Mouse (Mus musculus) kidney, postnatal 0 days (tissue): ENCODE measurements around the gene Cdkn1b. TPM values are rescaled to one million over a fixed set of nuclear protein-coding genes. Genes with fewer than 3 reads are reported as not detected.

Experiments used
- ATAC-seq: fragments of 200-750 bp; cut with Nextera tagmentation; replicated peaks from 2 replicates; pipeline ENCODE4 v1.8.0; 2017; ENCODE audit warnings: low read depth, moderate number of reproducible peaks, moderate TSS enrichment, moderate library complexity; ENCODE audit not compliant: low FRiP score
- DNase-seq: peaks from one replicate; pipeline ENCODE4 v3.0.0-alpha.2; 2016; ENCODE audit warnings: low spot score
- H3K27ac ChIP-seq: fragments of 300-500 bp; sonication (generic); 2 replicates; pipeline ENCODE4 v1.5.1; 2014; ENCODE audit warnings: mild to moderate bottlenecking
- H3K27me3 ChIP-seq: fragments of 300-500 bp; sonication (generic); 2 replicates; pipeline ENCODE4 v1.6.1; 2014; ENCODE audit warnings: low read length, mixed read lengths; ENCODE audit not compliant: insufficient read depth
- H3K36me3 ChIP-seq: fragments of 300-500 bp; sonication (generic); 2 replicates; pipeline ENCODE4 v1.6.1; 2014; ENCODE audit warnings: low read length, mixed read lengths; ENCODE audit not compliant: insufficient read depth
- H3K4me1 ChIP-seq: fragments of 300-500 bp; sonication (generic); replicated peaks from 2 replicates; pipeline ENCODE4 v1.6.1; 2014; ENCODE audit warnings: antibody characterized with exemption, low read length, mixed read lengths; ENCODE audit not compliant: insufficient read depth
- H3K4me2 ChIP-seq: fragments of 300-500 bp; sonication (generic); 2 replicates; pipeline ENCODE4 v1.6.1; 2014; ENCODE audit warnings: mild to moderate bottlenecking, low read length, moderate library complexity, mixed read lengths
- H3K4me3 ChIP-seq: fragments of 300-500 bp; sonication (generic); replicated peaks from 2 replicates; pipeline ENCODE4 v1.5.1; 2014; ENCODE audit warnings: low read depth, low read length
- H3K9ac ChIP-seq: fragments of 300-500 bp; sonication (generic); 2 replicates; pipeline ENCODE4 v1.6.1; 2014; ENCODE audit warnings: low read depth, low read length
- H3K9me3 ChIP-seq: fragments of 300-500 bp; sonication (generic); replicated peaks from 2 replicates; pipeline ENCODE4 v1.6.1; 2016; ENCODE audit warnings: low read length, inconsistent platforms, mixed read lengths
- CTCF ChIP-seq: IDR thresholded peaks from 2 replicates; pipeline ENCODE4 v1.5.1; 2016; ENCODE audit warnings: antibody characterized with exemption, low read depth, mild to moderate bottlenecking, moderate library complexity
- WGBS: fragments of 180-500 bp; shearing (Covaris S2); extraction: QIAGEN DNeasy Blood & Tissue Kit; methylation state at CpG from one replicate; pipeline ENCODE4 v1.1.7; 2014; 5-methylcytosine and 5-hydroxymethylcytosine counted together
- polyA plus RNA-seq: library from polyadenylated mRNA; unstranded; fragments of >200 nt; fragmentation: Nextera tagmentation; extraction: Ambion mirVana; gene quantifications from 2 replicates; pipeline ENCODE4 v1.2.1, GENCODE M21; 2015

Gene Cdkn1b
- polyA plus RNA-seq, 1 experiment from 2014 or later = 25.1 TPM

- no peaks in the 10 kb centered on the region for H3K27me3 ChIP-seq
- H3K4me1 ChIP-seq = peaks cover 11% of the 10 kb centered on the region; the same call in 1 of the 2 replicates
- no peaks in the 10 kb centered on the region for H3K9me3 ChIP-seq
- peak overlapping the region; percentile 62 for H3K4me3 ChIP-seq
- TF ChIP-seq CTCF = no peak
- peak overlapping the region; percentile 87 for H3K9ac ChIP-seq
- 0 out of 2 replicates have a peak, but pooled peaks cover 3% of the 10 kb centered on the region for H3K36me3 ChIP-seq
- H3K4me2 ChIP-seq = peak overlapping the region; percentile 88
- DNase-seq (peak; percentile 78), ATAC-seq (peak; percentile 34)
- H3K27ac ChIP-seq = peak overlapping the region; percentile 98
- WGBS = under 1% methylated on average over 62 of the region's 63 CpGs
Observed at GRCm38 (mm10) chr6:134926803-134927594, 6.8 kb downstream of the Cdkn1b start.

- peak overlapping the region; percentile 62 for H3K4me3 ChIP-seq
- ATAC-seq (no peak), DNase-seq (peak; percentile 30)
- H3K9me3 ChIP-seq = no peaks in the 10 kb centered on the region
- H3K4me2 ChIP-seq = peak overlapping the region; percentile 88
- 0 out of 2 replicates have a peak, but pooled peaks cover 3% of the 10 kb centered on the region for H3K36me3 ChIP-seq
- 2% methylated on average over 13 of the region's 13 CpGs for WGBS
- TF ChIP-seq CTCF = no peak
- peak overlapping the region; percentile 87 for H3K9ac ChIP-seq
- no peaks in the 10 kb centered on the region for H3K27me3 ChIP-seq
- peaks cover 6% of the 10 kb centered on the region; the same call in 1 of the 2 replicates for H3K4me1 ChIP-seq
- peak overlapping the region; percentile 98 for H3K27ac ChIP-seq
Observed at GRCm38 (mm10) chr6:134927595-134928095, 7.4 kb downstream of the Cdkn1b start.

- 0 out of 2 replicates have a peak, but pooled peaks cover 3% of the 10 kb centered on the region for H3K36me3 ChIP-seq
- DNase-seq (peak; percentile 97), ATAC-seq (peak; percentile 94)
- H3K4me2 ChIP-seq = peak overlapping the region; percentile 88
- no peaks in the 10 kb centered on the region for H3K9me3 ChIP-seq
- no peaks in the 10 kb centered on the region for H3K27me3 ChIP-seq
- H3K4me1 ChIP-seq = peaks cover 10% of the 10 kb centered on the region; the same call in 1 of the 2 replicates
- H3K9ac ChIP-seq = peak overlapping the region; percentile 87
- peak overlapping the region; percentile 62 for H3K4me3 ChIP-seq
- TF ChIP-seq CTCF = no peak
- H3K27ac ChIP-seq = peak overlapping the region; percentile 98
- WGBS = under 1% methylated on average over 63 of the region's 63 CpGs
Observed at GRCm38 (mm10) chr6:134928096-134928888, 8.1 kb downstream of the Cdkn1b start.

- no peaks in the 10 kb centered on the region for H3K27me3 ChIP-seq
- peak overlapping the region; percentile 98 for H3K27ac ChIP-seq
- H3K4me1 ChIP-seq = peaks cover 10% of the 10 kb centered on the region; the same call in 1 of the 2 replicates
- 2% methylated on average over 15 of the region's 15 CpGs for WGBS
- peak; percentile 34; the same call in 1 of the 2 replicates for ATAC-seq
- 0 out of 2 replicates have a peak, but pooled peaks cover under 1% of the 10 kb centered on the region for H3K36me3 ChIP-seq
- peak overlapping the region; percentile 62 for H3K4me3 ChIP-seq
- peak overlapping the region; percentile 87 for H3K9ac ChIP-seq
- no peak for DNase-seq
- H3K9me3 ChIP-seq = no peaks in the 10 kb centered on the region
- no peak for TF ChIP-seq CTCF
- peak overlapping the region; percentile 88 for H3K4me2 ChIP-seq
Observed at GRCm38 (mm10) chr6:134928889-134929310, 8.7 kb downstream of the Cdkn1b start.

DNA sequence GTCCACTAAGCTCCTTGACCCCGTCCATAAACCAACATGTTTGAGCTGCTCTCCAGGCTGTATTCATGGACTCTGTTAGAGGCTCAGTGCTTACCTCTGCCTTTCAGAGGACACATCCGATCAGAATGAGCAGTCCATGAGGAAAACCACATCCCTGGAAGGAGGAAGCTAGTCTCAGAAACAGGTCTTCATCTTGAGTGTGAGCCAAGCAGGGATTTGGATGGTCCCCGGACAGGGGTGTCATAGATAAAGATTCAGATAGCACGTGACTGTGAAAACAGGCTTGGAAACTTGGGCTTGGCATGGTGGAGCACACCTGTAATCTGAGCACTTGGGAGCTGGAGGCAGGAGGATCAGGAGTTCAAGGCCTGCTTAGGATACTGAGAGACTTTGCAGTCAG lies 9.7 kb downstream of the Cdkn1b start:
- no peaks in the 10 kb centered on the region for H3K9me3 ChIP-seq
- H3K4me2 ChIP-seq = peak overlapping the region; percentile 88
- H3K9ac ChIP-seq = no peak overlapping the region
- no peak for TF ChIP-seq CTCF
- peaks cover 10% of the 10 kb centered on the region; the same call in 1 of the 2 replicates for H3K4me1 ChIP-seq
- WGBS = 24% methylated on average over 4 of the region's 4 CpGs
- no peak for DNase-seq
- peak overlapping the region; percentile 12; the same call in 1 of the 2 replicates for H3K4me3 ChIP-seq
- no peaks in the 10 kb centered on the region for H3K36me3 ChIP-seq
- peak overlapping the region; percentile 37; the same call in 1 of the 2 replicates for H3K27ac ChIP-seq
- H3K27me3 ChIP-seq = no peaks in the 10 kb centered on the region
- ATAC-seq = no peak

- no peak for TF ChIP-seq CTCF
- Histone ChIP-seq H3K36me3 (no peaks in the 10 kb centered on the region), H3K4me3 (0 out of 2 replicates have a peak overlapping the region, but pooled peaks have one; percentile 12), H3K4me1 (peaks cover 10% of the 10 kb centered on the region; the same call in 1 of the 2 replicates), H3K4me2 (peak overlapping the region; percentile 88), H3K9me3 (no peaks in the 10 kb centered on the region), H3K9ac (no peak overlapping the region), H3K27ac (no peak overlapping the region), H3K27me3 (no peaks in the 10 kb centered on the region)
- no peak for ATAC-seq
- 71% methylated on average over 7 of the region's 7 CpGs for WGBS
- DNase-seq = no peak
Observed at GRCm38 (mm10) chr6:134930383-134930782, 10.2 kb downstream of the Cdkn1b start.
